Mouse (Mus musculus) erythroblast, embryonic 14.5 days (primary cell): Measurements from ENCODE around the gene Tmem170b.

Experiments used
- GATA1 ChIP-seq: IDR thresholded peaks from 2 replicates; pipeline ENCODE4 v1.6.1; 2012; ENCODE audit warnings: low read length, inconsistent platforms, mixed read lengths
- TAL1 ChIP-seq: IDR thresholded peaks from 3 replicates; pipeline ENCODE4 v1.6.1; 2012; ENCODE audit warnings: low read length, inconsistent platforms, mixed read lengths

- TF ChIP-seq GATA1 = no peak
- no peak for TF ChIP-seq TAL1
These were observed 57.9 kb downstream of the Tmem170b start for GRCm38 (mm10) chr13:41663501-41664195.
